ENCODE assay signal across 18 mouse cellular contexts in genomic region chr16:92104332-92104590, GRCm38 (mm10). TPM values are rescaled to one million over a fixed set of nuclear protein-coding genes. Genes with fewer than 3 reads are reported as not detected.
DNase-seq lines count a peak whose midpoint lies in the region; ATAC-seq and TF ChIP-seq lines count a peak whose summit lies in the region.
"Had no signal": no experiment of that assay in that cellular context is flagged by ENCODE, and none has a peak within 500 bp of the region (broad histone marks: within the 10 kb centered on the region; RNA-seq: fewer than 3 reads in every experiment).

No protein-coding gene starts in this region.

- H3K79me2 ChIP-seq in heart, adult 2 months (replicated peaks; ENCODE audit: control insufficient read depth, insufficient read depth, low read length): no peaks in the 10 kb centered on the region

- no peak for TF ChIP-seq POLR2A in heart, adult 2 months (IDR thresholded peaks at IDR 0.05; ENCODE audit: insufficient read depth, low read depth, low read length)
- TF ChIP-seq POLR2A in olfactory bulb, adult 2 months (IDR thresholded peaks at IDR 0.05; ENCODE audit: insufficient read depth, low read depth, low read length): no peak

- no peak overlapping the region for H3K9ac ChIP-seq in heart, embryonic 11.5 days (ENCODE audit: low read depth, low read length)
- no peak overlapping the region for H3K9ac ChIP-seq in heart, adult 2 months (ENCODE audit: low read depth, low read length)
- no peak overlapping the region for H3K9ac ChIP-seq in hindbrain, embryonic 15.5 days
- H3K9ac ChIP-seq in hindbrain, embryonic 12.5 days: no peak overlapping the region
- H3K9ac ChIP-seq in midbrain, embryonic 11.5 days (ENCODE audit: low read length): no peak overlapping the region
- H3K9ac ChIP-seq in midbrain, embryonic 16.5 days (ENCODE audit: low read depth, low read length): no peak overlapping the region
- H3K9ac ChIP-seq: liver, embryonic 12.5 days had no signal

- H3K27me3 ChIP-seq in heart, embryonic 11.5 days (ENCODE audit: control insufficient read depth, insufficient read depth, low read length): no peaks in the 10 kb centered on the region
- no peaks in the 10 kb centered on the region for H3K27me3 ChIP-seq in heart, adult 2 months (ENCODE audit: control insufficient read depth, insufficient read depth, low read length)
- H3K27me3 ChIP-seq in hindbrain, embryonic 15.5 days: no peaks in the 10 kb centered on the region
- no peaks in the 10 kb centered on the region for H3K27me3 ChIP-seq in hindbrain, embryonic 12.5 days
- no peaks in the 10 kb centered on the region for H3K27me3 ChIP-seq in midbrain, embryonic 11.5 days (ENCODE audit: control insufficient read depth, insufficient read depth, low read length)
- H3K27me3 ChIP-seq in midbrain, embryonic 16.5 days (ENCODE audit: control insufficient read depth, insufficient read depth, low read depth, low read length): no peaks in the 10 kb centered on the region
- H3K27me3 ChIP-seq: liver, embryonic 12.5 days had no signal

- H3K36me3 ChIP-seq in heart, embryonic 11.5 days (ENCODE audit: control insufficient read depth, insufficient read depth, low read length): no peaks in the 10 kb centered on the region
- no peaks in the 10 kb centered on the region for H3K36me3 ChIP-seq in heart, adult 2 months (ENCODE audit: control insufficient read depth, insufficient read depth, low read length)
- no peaks in the 10 kb centered on the region for H3K36me3 ChIP-seq in hindbrain, embryonic 15.5 days
- peaks cover 6% of the 10 kb centered on the region for H3K36me3 ChIP-seq in hindbrain, embryonic 12.5 days
- no peaks in the 10 kb centered on the region; the same call in 1 of the 2 replicates for H3K36me3 ChIP-seq in midbrain, embryonic 11.5 days (ENCODE audit: control insufficient read depth, insufficient read depth, low read length)
- H3K36me3 ChIP-seq in midbrain, embryonic 16.5 days (ENCODE audit: control insufficient read depth, insufficient read depth, low read length): no peaks in the 10 kb centered on the region; the same call in 1 of the 2 replicates

- no peak for DNase-seq in heart, adult 2 months
- peak; percentile 81 for DNase-seq in midbrain, embryonic 11.5 days (ENCODE audit: low spot score, missing footprints)
- DNase-seq: cerebellum, postnatal 14 days; gastrocnemius, postnatal 14 days; layer of hippocampus, postnatal 36 days; right cerebral cortex, postnatal 25 days; thymus, postnatal 4 days had no signal

- no peak for TF ChIP-seq EP300 in heart, adult 2 months (IDR thresholded peaks at IDR 0.05; ENCODE audit: insufficient read depth, low read depth, low read length)

- ATAC-seq in heart, embryonic 11.5 days (replicated peaks; ENCODE audit: insufficient number of reproducible peaks, low FRiP score, low TSS enrichment): no peak
- ATAC-seq in hindbrain, embryonic 15.5 days (ENCODE audit: low FRiP score, low read depth): no peak
- no peak for ATAC-seq in hindbrain, embryonic 12.5 days (ENCODE audit: low FRiP score)
- no peak for ATAC-seq in midbrain, embryonic 11.5 days (ENCODE audit: low FRiP score)
- no peak for ATAC-seq in midbrain, embryonic 16.5 days
- ATAC-seq: liver, embryonic 12.5 days had no signal

- no peaks in the 10 kb centered on the region for H3K9me3 ChIP-seq in heart, embryonic 11.5 days (replicated peaks; ENCODE audit: control insufficient read depth, low read length)
- H3K9me3 ChIP-seq in hindbrain, embryonic 15.5 days: no peaks in the 10 kb centered on the region
- H3K9me3 ChIP-seq in hindbrain, embryonic 12.5 days (replicated peaks): no peaks in the 10 kb centered on the region
- no peaks in the 10 kb centered on the region for H3K9me3 ChIP-seq in midbrain, embryonic 11.5 days (ENCODE audit: control insufficient read depth, low read length)
- H3K9me3 ChIP-seq in midbrain, embryonic 16.5 days (replicated peaks; ENCODE audit: control insufficient read depth, low read length, poor library complexity, severe bottlenecking): no peaks in the 10 kb centered on the region
- H3K9me3 ChIP-seq: limb, embryonic 10.5 days; liver, embryonic 12.5 days had no signal

- WGBS in heart, embryonic 11.5 days (ENCODE audit: insufficient replicate concordance): 77% methylated on average over 2 of the region's 2 CpGs
- 94% methylated on average over 2 of the region's 2 CpGs for WGBS in heart, adult 2 months
- 73% methylated on average over 2 of the region's 2 CpGs for WGBS in hindbrain, embryonic 15.5 days
- 79% methylated on average over 2 of the region's 2 CpGs for WGBS in hindbrain, embryonic 12.5 days
- WGBS in midbrain, embryonic 11.5 days: 75% methylated on average over 2 of the region's 2 CpGs
- 75% methylated on average over 2 of the region's 2 CpGs for WGBS in midbrain, embryonic 16.5 days
- WGBS in olfactory bulb, adult 2 months: 83% methylated on average over 2 of the region's 2 CpGs

- TF ChIP-seq CTCF in heart, adult 2 months (IDR thresholded peaks at IDR 0.05): no peak
- TF ChIP-seq CTCF in olfactory bulb, adult 2 months (IDR thresholded peaks at IDR 0.05; ENCODE audit: insufficient read depth, low read depth, low read length): no peak

- peak overlapping the region; percentile 78 for H3K27ac ChIP-seq in heart, embryonic 11.5 days (ENCODE audit: low read depth, low read length)
- H3K27ac ChIP-seq in heart, adult 2 months: no peak overlapping the region
- H3K27ac ChIP-seq in hindbrain, embryonic 15.5 days (replicated peaks): peak overlapping the region; percentile 39
- no peak overlapping the region for H3K27ac ChIP-seq in hindbrain, embryonic 12.5 days
- no peak overlapping the region; the same call in 1 of the 2 replicates for H3K27ac ChIP-seq in midbrain, embryonic 11.5 days (ENCODE audit: low read depth, low read length)
- H3K27ac ChIP-seq in midbrain, embryonic 16.5 days (ENCODE audit: low read length): no peak overlapping the region
- peak overlapping the region; percentile 25; the same call in 1 of the 2 replicates for H3K27ac ChIP-seq in olfactory bulb, adult 2 months (ENCODE audit: insufficient read depth, low read depth, low read length)
- H3K27ac ChIP-seq: limb, embryonic 10.5 days; liver, embryonic 12.5 days had no signal

- H3K4me2 ChIP-seq in heart, embryonic 11.5 days: no peak overlapping the region
- H3K4me2 ChIP-seq in hindbrain, embryonic 15.5 days: no peak overlapping the region
- H3K4me2 ChIP-seq in hindbrain, embryonic 12.5 days (replicated peaks): no peak overlapping the region
- no peak overlapping the region for H3K4me2 ChIP-seq in midbrain, embryonic 11.5 days
- no peak overlapping the region for H3K4me2 ChIP-seq in midbrain, embryonic 16.5 days (ENCODE audit: low read length)
- H3K4me2 ChIP-seq: liver, embryonic 12.5 days had no signal

- intact Hi-C loops in heart, adult 2 months (cut with DNase I): no loop called here

- peaks cover 9% of the 10 kb centered on the region; the same call in 1 of the 2 replicates for H3K4me1 ChIP-seq in heart, embryonic 11.5 days (ENCODE audit: control insufficient read depth, insufficient read depth, low read length)
- H3K4me1 ChIP-seq in heart, adult 2 months (ENCODE audit: control insufficient read depth, insufficient read depth, low read length): peaks cover 3% of the 10 kb centered on the region
- H3K4me1 ChIP-seq in hindbrain, embryonic 15.5 days (replicated peaks): peaks cover 20% of the 10 kb centered on the region; the same call in 1 of the 2 replicates
- peaks cover 15% of the 10 kb centered on the region for H3K4me1 ChIP-seq in hindbrain, embryonic 12.5 days
- peaks cover 6% of the 10 kb centered on the region for H3K4me1 ChIP-seq in midbrain, embryonic 11.5 days (ENCODE audit: control insufficient read depth, insufficient read depth, low read length)
- peaks cover 10% of the 10 kb centered on the region for H3K4me1 ChIP-seq in midbrain, embryonic 16.5 days (ENCODE audit: control insufficient read depth, insufficient read depth, low read length)
- peaks cover 31% of the 10 kb centered on the region for H3K4me1 ChIP-seq in olfactory bulb, adult 2 months (ENCODE audit: control insufficient read depth, insufficient read depth, low read length)
- H3K4me1 ChIP-seq: liver, embryonic 12.5 days had no signal

- H3K4me3 ChIP-seq in heart, embryonic 11.5 days (ENCODE audit: low read depth, low read length): no peak overlapping the region
- no peak overlapping the region for H3K4me3 ChIP-seq in heart, adult 2 months
- no peak overlapping the region for H3K4me3 ChIP-seq in hindbrain, embryonic 15.5 days
- no peak overlapping the region for H3K4me3 ChIP-seq in hindbrain, embryonic 12.5 days
- no peak overlapping the region for H3K4me3 ChIP-seq in midbrain, embryonic 11.5 days (ENCODE audit: low read depth, low read length)
- no peak overlapping the region for H3K4me3 ChIP-seq in midbrain, embryonic 16.5 days (ENCODE audit: low read depth, low read length)
- no peak overlapping the region for H3K4me3 ChIP-seq in olfactory bulb, adult 2 months (ENCODE audit: insufficient read depth, low read depth, low read length)
- H3K4me3 ChIP-seq: erythroblast, embryonic 14.5 days; limb, embryonic 10.5 days; liver, embryonic 12.5 days had no signal

RNA-seq across cellular contexts. Expression of gene Slc5a3, which starts 46.1 kb away (rescaled TPM):
- polyA plus RNA-seq in heart, embryonic 11.5 days (2014; fragmentation: Nextera tagmentation; extraction: Ambion mirVana): 5.7 and 6.7 TPM in 2 replicates
- 1 to 10 TPM; 3.2 to 8.1 TPM for total RNA-seq in heart, adult 2 months (2021)
- polyA plus RNA-seq in heart, adult 2 months (2012; rRNA removed): 1.6 and 2.5 TPM in 2 replicates
- polyA plus RNA-seq in hindbrain, embryonic 15.5 days (2015; fragmentation: Nextera tagmentation; extraction: Ambion mirVana): 16.6 and 17.8 TPM in 2 replicates
- polyA plus RNA-seq in hindbrain, embryonic 12.5 days (2016; fragmentation: Nextera tagmentation; extraction: Ambion mirVana): 20.3 and 20.6 TPM in 2 replicates
- polyA plus RNA-seq in midbrain, embryonic 11.5 days (2014; fragmentation: Nextera tagmentation; extraction: Ambion mirVana): 11.5 and 13.7 TPM in 2 replicates
- polyA plus RNA-seq in midbrain, embryonic 16.5 days (2015; fragmentation: Nextera tagmentation; extraction: Ambion mirVana): 21.1 and 22.8 TPM in 2 replicates
- not detected in 2 replicates for polyA plus RNA-seq in olfactory bulb, adult 2 months (2012; ENCODE audit: insufficient read depth, insufficient read length, low replicate concordance, missing spikeins)
- polyA plus RNA-seq: erythroblast, embryonic 14.5 days had no signal

RNA-seq across cellular contexts. Expression of gene Gm49711, which starts 46.1 kb away (rescaled TPM):
- polyA plus RNA-seq in heart, embryonic 11.5 days (2014; fragmentation: Nextera tagmentation; extraction: Ambion mirVana): 0.20 TPM in 1 of 2 replicates, not detected in the other
- not detected for total RNA-seq in heart, adult 2 months (2021)
- polyA plus RNA-seq in heart, adult 2 months (2012; rRNA removed): not detected in 2 replicates
- polyA plus RNA-seq in hindbrain, embryonic 15.5 days (2015; fragmentation: Nextera tagmentation; extraction: Ambion mirVana): 0.32 and 0.34 TPM in 2 replicates
- 0.26 and 0.65 TPM in 2 replicates for polyA plus RNA-seq in hindbrain, embryonic 12.5 days (2016; fragmentation: Nextera tagmentation; extraction: Ambion mirVana)
- 0.19 TPM in 1 of 2 replicates, not detected in the other for polyA plus RNA-seq in midbrain, embryonic 11.5 days (2014; fragmentation: Nextera tagmentation; extraction: Ambion mirVana)
- 0.32 and 0.67 TPM in 2 replicates for polyA plus RNA-seq in midbrain, embryonic 16.5 days (2015; fragmentation: Nextera tagmentation; extraction: Ambion mirVana)
- not detected in 2 replicates for polyA plus RNA-seq in olfactory bulb, adult 2 months (2012; ENCODE audit: insufficient read depth, insufficient read length, low replicate concordance, missing spikeins)
- total RNA-seq: ES-E14; gastrocnemius, postnatal 14 days; layer of hippocampus, postnatal 36 days; megakaryocyte, adult 5-6 weeks had no signal
- polyA plus RNA-seq: intestine, embryonic 14.5 days; liver, embryonic 12.5 days had no signal

RNA-seq across cellular contexts. Expression of gene Mrps6, which starts 46.2 kb away (rescaled TPM):
- 121 and 136 TPM in 2 replicates for polyA plus RNA-seq in heart, embryonic 11.5 days (2014; fragmentation: Nextera tagmentation; extraction: Ambion mirVana)
- total RNA-seq in heart, adult 2 months (2021): 10 to 100 TPM; 53.0 to 58.4 TPM
- polyA plus RNA-seq in heart, adult 2 months (2012; rRNA removed): 40.5 and 43.0 TPM in 2 replicates
- 179 and 183 TPM in 2 replicates for polyA plus RNA-seq in hindbrain, embryonic 15.5 days (2015; fragmentation: Nextera tagmentation; extraction: Ambion mirVana)
- polyA plus RNA-seq in hindbrain, embryonic 12.5 days (2016; fragmentation: Nextera tagmentation; extraction: Ambion mirVana): 139 and 142 TPM in 2 replicates
- 118 and 122 TPM in 2 replicates for polyA plus RNA-seq in midbrain, embryonic 11.5 days (2014; fragmentation: Nextera tagmentation; extraction: Ambion mirVana)
- 169 and 177 TPM in 2 replicates for polyA plus RNA-seq in midbrain, embryonic 16.5 days (2015; fragmentation: Nextera tagmentation; extraction: Ambion mirVana)
- not detected in 2 replicates for polyA plus RNA-seq in olfactory bulb, adult 2 months (2012; ENCODE audit: insufficient read depth, insufficient read length, low replicate concordance, missing spikeins)
- polyA plus RNA-seq: erythroblast, embryonic 14.5 days had no signal

Comparison
In these comparisons a context has a peak if more than half of its experiments do, and no peak if none do; other contexts are left out.
1. H3K27ac ChIP-seq: peak in heart, embryonic 11.5 days (single experiment), hindbrain, embryonic 15.5 days (single experiment) and olfactory bulb, adult 2 months (single experiment); none in heart, adult 2 months (single experiment), hindbrain, embryonic 12.5 days (single experiment), midbrain, embryonic 11.5 days (single experiment) and midbrain, embryonic 16.5 days (single experiment).
2. RNA of gene Mrps6, which starts 46.2 kb away (polyA plus RNA-seq): 179 to 183 TPM in hindbrain, embryonic 15.5 days, 169 to 177 TPM in midbrain, embryonic 16.5 days, 139 to 142 TPM in hindbrain, embryonic 12.5 days, 121 to 136 TPM in heart, embryonic 11.5 days, 118 to 122 TPM in midbrain, embryonic 11.5 days and 40.5 to 43.0 TPM in heart, adult 2 months; not detected in olfactory bulb, adult 2 months; every median in the first group is over 10 times any median in the second.